In genomic region chr11:3753897-3754296, GRCm38 (mm10) we compare ENCODE assay signal across 21 mouse cellular contexts.
DNase-seq lines count a peak whose midpoint lies in the region; ATAC-seq and TF ChIP-seq lines count a peak whose summit lies in the region.
"Had no signal": no experiment of that assay in that cellular context is flagged by ENCODE, and none has a peak within 500 bp of the region (broad histone marks: within the 10 kb centered on the region; RNA-seq: fewer than 3 reads in every experiment).

No protein-coding gene starts in this region.

- H3K4me1 ChIP-seq in hindbrain, postnatal 0 days (ENCODE audit: insufficient read depth, low read length), result no peaks in the 10 kb centered on the region
- no peaks in the 10 kb centered on the region for H3K4me1 ChIP-seq in hindbrain, embryonic 12.5 days
- peaks cover 4% of the 10 kb centered on the region; the same call in 1 of the 2 replicates for H3K4me1 ChIP-seq in embryonic fibroblast, embryonic 13.5 days (ENCODE audit: control insufficient read depth, insufficient read depth, low read length)
- H3K4me1 ChIP-seq in liver, embryonic 11.5 days (replicated peaks; ENCODE audit: control insufficient read depth, insufficient read depth, low read length), result peaks cover 7% of the 10 kb centered on the region; the same call in 1 of the 2 replicates
- H3K4me1 ChIP-seq: forebrain, embryonic 15.5 days; heart, embryonic 15.5 days; liver, embryonic 12.5 days; lung, embryonic 15.5 days had no signal

- TF ChIP-seq POLR2A in embryonic fibroblast, embryonic 13.5 days (IDR thresholded peaks at IDR 0.05; ENCODE audit: low read depth, low read length), result no peak

- TF ChIP-seq CTCF in hindbrain, postnatal 0 days (IDR thresholded peaks at IDR 0.05; ENCODE audit: low read depth), result peak; percentile 28; the same call in 1 of the 2 replicates
- peak; percentile 40 for TF ChIP-seq CTCF in left cerebral cortex, adult 2 months (IDR thresholded peaks at IDR 0.05)
- peak; percentile 26; the same call in 1 of the 2 replicates for TF ChIP-seq CTCF in embryonic fibroblast, embryonic 13.5 days (IDR thresholded peaks at IDR 0.05; ENCODE audit: borderline replicate concordance, insufficient read depth, low read length)

- H3K4me2 ChIP-seq in hindbrain, postnatal 0 days (ENCODE audit: low read depth, low read length), result no peak overlapping the region
- H3K4me2 ChIP-seq in hindbrain, embryonic 12.5 days (replicated peaks), result no peak overlapping the region
- no peak overlapping the region for H3K4me2 ChIP-seq in liver, embryonic 11.5 days
- H3K4me2 ChIP-seq: embryonic facial prominence, embryonic 13.5 days; forebrain, embryonic 15.5 days; heart, embryonic 15.5 days; liver, embryonic 12.5 days; lung, embryonic 15.5 days; midbrain, embryonic 11.5 days had no signal

- H3K27me3 ChIP-seq in hindbrain, postnatal 0 days (ENCODE audit: insufficient read depth, low read length), result no peaks in the 10 kb centered on the region
- no peaks in the 10 kb centered on the region; the same call in 1 of the 2 replicates for H3K27me3 ChIP-seq in hindbrain, embryonic 12.5 days
- peaks cover 1% of the 10 kb centered on the region; the same call in 1 of the 2 replicates for H3K27me3 ChIP-seq in liver, embryonic 11.5 days (replicated peaks; ENCODE audit: control insufficient read depth, insufficient read depth, low read length)
- H3K27me3 ChIP-seq: forebrain, embryonic 15.5 days; lung, embryonic 15.5 days had no signal

- H3K36me3 ChIP-seq in hindbrain, postnatal 0 days (ENCODE audit: insufficient read depth, low read length), result no peaks in the 10 kb centered on the region
- no peaks in the 10 kb centered on the region for H3K36me3 ChIP-seq in hindbrain, embryonic 12.5 days
- no peaks in the 10 kb centered on the region for H3K36me3 ChIP-seq in liver, embryonic 11.5 days (ENCODE audit: control insufficient read depth, insufficient read depth, low read length)
- H3K36me3 ChIP-seq: embryonic facial prominence, embryonic 13.5 days; forebrain, embryonic 15.5 days; heart, embryonic 15.5 days; liver, embryonic 12.5 days; lung, embryonic 15.5 days had no signal

- H3K9ac ChIP-seq in hindbrain, postnatal 0 days (replicated peaks; ENCODE audit: low read length), result no peak overlapping the region
- H3K9ac ChIP-seq in hindbrain, embryonic 12.5 days, result no peak overlapping the region
- no peak overlapping the region for H3K9ac ChIP-seq in liver, embryonic 11.5 days (ENCODE audit: low read depth, low read length)
- H3K9ac ChIP-seq: embryonic facial prominence, embryonic 13.5 days; forebrain, embryonic 15.5 days; heart, embryonic 15.5 days; liver, embryonic 12.5 days; lung, embryonic 15.5 days had no signal

- H3K4me3 ChIP-seq in hindbrain, postnatal 0 days (ENCODE audit: low read length), result no peak overlapping the region
- no peak overlapping the region for H3K4me3 ChIP-seq in hindbrain, embryonic 12.5 days
- no peak overlapping the region for H3K4me3 ChIP-seq in left cerebral cortex, adult 2 months
- no peak overlapping the region for H3K4me3 ChIP-seq in embryonic fibroblast, embryonic 13.5 days (ENCODE audit: insufficient read depth, low read length)
- H3K4me3 ChIP-seq in liver, embryonic 11.5 days (ENCODE audit: low read depth, low read length), result no peak overlapping the region
- H3K4me3 ChIP-seq: embryonic facial prominence, embryonic 13.5 days; forebrain, embryonic 15.5 days; heart, adult 2 months; heart, embryonic 15.5 days; liver, embryonic 12.5 days; lung, embryonic 15.5 days had no signal

- no peak overlapping the region for H3K27ac ChIP-seq in hindbrain, postnatal 0 days
- H3K27ac ChIP-seq in hindbrain, embryonic 12.5 days, result no peak overlapping the region
- H3K27ac ChIP-seq in left cerebral cortex, adult 2 months, result peak overlapping the region; percentile 75
- no peak overlapping the region for H3K27ac ChIP-seq in embryonic fibroblast, embryonic 13.5 days (ENCODE audit: insufficient read depth, low read length)
- H3K27ac ChIP-seq in liver, embryonic 11.5 days (ENCODE audit: low read depth, low read length), result no peak overlapping the region
- H3K27ac ChIP-seq: embryonic facial prominence, embryonic 13.5 days; forebrain, embryonic 15.5 days; heart, adult 2 months; heart, embryonic 15.5 days; liver, embryonic 12.5 days; lung, embryonic 15.5 days; macrophage had no signal

- no peak for DNase-seq in hindbrain, postnatal 0 days (ENCODE audit: low spot score)
- peak in 1 of 2 experiments; percentile 52 for DNase-seq in left cerebral cortex, adult 2 months (ENCODE audit: extremely low spot score in 1 of 2, low spot score in 2 of 2)
- DNase-seq in left cerebral cortex, postnatal 4 days, result no peak
- peak; percentile 25 for DNase-seq in ZHBTc4 (ENCODE audit: low read depth, low spot score)
- no peak for DNase-seq in liver, embryonic 11.5 days (ENCODE audit: low spot score)
- DNase-seq: adrenal gland, postnatal 14 days; cerebellum, adult 8-10 months; gastrocnemius, postnatal 14 days; heart, adult 2 months; kidney, adult 8-10 months; thymus, adult 18-20 months; thymus, postnatal 4 days had no signal

- intact Hi-C loops in left cerebral cortex, adult 2 months (cut with DNase I), result loop anchor here (2.0 kb wide), 2 partner anchors 13 to 19 kb away; no protein-coding TSS in a partner anchor
- intact Hi-C loops in left cerebral cortex, postnatal 4 days (cut with DNase I), result no loop called here

- ATAC-seq in hindbrain, postnatal 0 days, result no peak
- no peak for ATAC-seq in hindbrain, embryonic 12.5 days (ENCODE audit: low FRiP score)
- no peak for ATAC-seq in liver, embryonic 11.5 days (replicated peaks; ENCODE audit: low FRiP score)
- ATAC-seq: forebrain, embryonic 15.5 days; liver, embryonic 12.5 days had no signal

- no peaks in the 10 kb centered on the region for H3K9me3 ChIP-seq in hindbrain, postnatal 0 days (ENCODE audit: low read length)
- no peaks in the 10 kb centered on the region for H3K9me3 ChIP-seq in hindbrain, embryonic 12.5 days (replicated peaks)
- no peaks in the 10 kb centered on the region for H3K9me3 ChIP-seq in liver, embryonic 11.5 days (ENCODE audit: control insufficient read depth, low read length)
- H3K9me3 ChIP-seq: embryonic facial prominence, embryonic 13.5 days; forebrain, embryonic 15.5 days; heart, embryonic 15.5 days; liver, embryonic 12.5 days; lung, embryonic 15.5 days had no signal

- 70% methylated on average over 9 of the region's 9 CpGs for WGBS in hindbrain, postnatal 0 days
- WGBS in hindbrain, embryonic 12.5 days, result 65% methylated on average over 9 of the region's 9 CpGs
- WGBS in liver, embryonic 11.5 days, result 51% methylated on average over 9 of the region's 9 CpGs
